Mouse (Mus musculus): ENCODE data around the gene Tsga13. TPM values are rescaled to one million over a fixed set of nuclear protein-coding genes. Genes with fewer than 3 reads are reported as not detected.

Gene Tsga13
- polyA plus RNA-seq, 1 experiment from 2014 or later, result 0.22 TPM

- ATAC-seq (ENCODE audit: low FRiP score, low TSS enrichment) (no peak), DNase-seq (ENCODE audit: low spot score) (no peak)
- Histone ChIP-seq H3K36me3 (ENCODE audit: control insufficient read depth, insufficient read depth, low read length) (peaks cover 12% of the 10 kb centered on the region; the same call in 1 of the 2 replicates), H3K4me1 (replicated peaks; ENCODE audit: control insufficient read depth, insufficient read depth) (no peaks in the 10 kb centered on the region), H3K4me2 (replicated peaks; ENCODE audit: low read depth) (no peak overlapping the region), H3K27ac (replicated peaks) (no peak overlapping the region), H3K9ac (ENCODE audit: low read length) (no peak overlapping the region), H3K9me3 (ENCODE audit: control insufficient read depth, low read length) (no peaks in the 10 kb centered on the region), H3K4me3 (ENCODE audit: low read depth, low read length) (no peak overlapping the region), H3K27me3 (ENCODE audit: control insufficient read depth, insufficient read depth, low read length) (no peaks in the 10 kb centered on the region)
- 69% methylated on average over 4 of the region's 4 CpGs for WGBS
- TF ChIP-seq CTCF (IDR thresholded peaks at IDR 0.05; ENCODE audit: low read depth) (no peak), EP300 (optimal IDR thresholded peaks at IDR 0.05) (no peak)
Observed at GRCm38 (mm10) chr6:30883491-30883890, 31.9 kb downstream of the Tsga13 start.

- no peak for TF ChIP-seq CTCF (IDR thresholded peaks at IDR 0.05; ENCODE audit: low read depth)
- no peak for TF ChIP-seq EP300 (optimal IDR thresholded peaks at IDR 0.05)
- Histone ChIP-seq H3K27ac (replicated peaks) (no peak overlapping the region), H3K4me1 (replicated peaks; ENCODE audit: control insufficient read depth, insufficient read depth) (no peaks in the 10 kb centered on the region)
Observed at GRCm38 (mm10) chr6:30876661-30877060, 38.7 kb downstream of the Tsga13 start.

GRCm38 (mm10) chr6:30866501-30866900 lies 48.9 kb downstream of the Tsga13 start:
- Histone ChIP-seq H3K4me3 (ENCODE audit: low read depth, low read length) (no peak overlapping the region), H3K36me3 (ENCODE audit: control insufficient read depth, insufficient read depth, low read length) (no peaks in the 10 kb centered on the region), H3K4me1 (replicated peaks; ENCODE audit: control insufficient read depth, insufficient read depth) (no peaks in the 10 kb centered on the region), H3K4me2 (replicated peaks; ENCODE audit: low read depth) (no peak overlapping the region), H3K9ac (ENCODE audit: low read length) (no peak overlapping the region), H3K9me3 (ENCODE audit: control insufficient read depth, low read length) (no peaks in the 10 kb centered on the region), H3K27me3 (ENCODE audit: control insufficient read depth, insufficient read depth, low read length) (no peaks in the 10 kb centered on the region), H3K27ac (replicated peaks) (no peak overlapping the region)
- whole genome bisulfite sequencing, result 100% methylated on average over 1 of the region's 1 CpGs
- TF ChIP-seq CTCF (IDR thresholded peaks at IDR 0.05; ENCODE audit: low read depth) (no peak), EP300 (optimal IDR thresholded peaks at IDR 0.05) (no peak)
- DNase-seq (ENCODE audit: low spot score), result no peak
- no peak for ATAC-seq (ENCODE audit: low FRiP score, low TSS enrichment)

More at GRCm38 (mm10) chr6:30876661-30877060, 38.7 kb downstream of the Tsga13 start:
- Histone ChIP-seq H3K27me3 (ENCODE audit: control insufficient read depth, insufficient read depth, low read length) (no peaks in the 10 kb centered on the region), H3K4me3 (ENCODE audit: low read depth, low read length) (no peak overlapping the region), H3K36me3 (ENCODE audit: control insufficient read depth, insufficient read depth, low read length) (no peaks in the 10 kb centered on the region), H3K4me2 (replicated peaks; ENCODE audit: low read depth) (no peak overlapping the region), H3K9ac (ENCODE audit: low read length) (no peak overlapping the region), H3K9me3 (ENCODE audit: control insufficient read depth, low read length) (no peaks in the 10 kb centered on the region)
- ATAC-seq (ENCODE audit: low FRiP score, low TSS enrichment) (no peak), DNase-seq (ENCODE audit: low spot score) (no peak)

GRCm38 (mm10) chr6:30865031-30865678 lies 50.2 kb downstream of the Tsga13 start:
- 57% methylated on average over 3 of the region's 3 CpGs for WGBS
- DNase-seq (ENCODE audit: low spot score) (no peak), ATAC-seq (ENCODE audit: low FRiP score, low TSS enrichment) (no peak)
- H3K9ac ChIP-seq (ENCODE audit: low read length), result no peak overlapping the region
- H3K27me3 ChIP-seq (ENCODE audit: control insufficient read depth, insufficient read depth, low read length), result no peaks in the 10 kb centered on the region
- H3K9me3 ChIP-seq (ENCODE audit: control insufficient read depth, low read length), result no peaks in the 10 kb centered on the region
- no peaks in the 10 kb centered on the region for H3K4me1 ChIP-seq (replicated peaks; ENCODE audit: control insufficient read depth, insufficient read depth)
- H3K27ac ChIP-seq (replicated peaks), result no peak overlapping the region
- H3K4me3 ChIP-seq (ENCODE audit: low read depth, low read length), result no peak overlapping the region
- no peak overlapping the region for H3K4me2 ChIP-seq (replicated peaks; ENCODE audit: low read depth)
- TF ChIP-seq CTCF (IDR thresholded peaks at IDR 0.05; ENCODE audit: low read depth) (no peak), EP300 (optimal IDR thresholded peaks at IDR 0.05) (no peak)
- no peaks in the 10 kb centered on the region for H3K36me3 ChIP-seq (ENCODE audit: control insufficient read depth, insufficient read depth, low read length)

- ATAC-seq (ENCODE audit: low FRiP score, low TSS enrichment) (no peak), DNase-seq (ENCODE audit: low spot score) (no peak)
- Histone ChIP-seq H3K4me1 (replicated peaks; ENCODE audit: control insufficient read depth, insufficient read depth) (no peaks in the 10 kb centered on the region), H3K9me3 (ENCODE audit: control insufficient read depth, low read length) (no peaks in the 10 kb centered on the region), H3K27me3 (ENCODE audit: control insufficient read depth, insufficient read depth, low read length) (no peaks in the 10 kb centered on the region), H3K9ac (ENCODE audit: low read length) (no peak overlapping the region), H3K4me2 (replicated peaks; ENCODE audit: low read depth) (no peak overlapping the region), H3K4me3 (ENCODE audit: low read depth, low read length) (no peak overlapping the region), H3K27ac (replicated peaks) (no peak overlapping the region), H3K36me3 (ENCODE audit: control insufficient read depth, insufficient read depth, low read length) (0 out of 2 replicates have a peak, but pooled peaks cover 2% of the 10 kb centered on the region)
- TF ChIP-seq EP300 (optimal IDR thresholded peaks at IDR 0.05), result no peak
- no peak for TF ChIP-seq CTCF (IDR thresholded peaks at IDR 0.05; ENCODE audit: low read depth)
- 94% methylated on average over 7 of the region's 7 CpGs for WGBS
Observed at GRCm38 (mm10) chr6:30855956-30856355, 59.4 kb downstream of the Tsga13 start.

- WGBS, result 70% methylated on average over 2 of the region's 2 CpGs
- no peaks in the 10 kb centered on the region for H3K9me3 ChIP-seq (ENCODE audit: control insufficient read depth, low read length)
- no peaks in the 10 kb centered on the region for H3K4me1 ChIP-seq (replicated peaks; ENCODE audit: control insufficient read depth, insufficient read depth)
- no peak for TF ChIP-seq CTCF (IDR thresholded peaks at IDR 0.05; ENCODE audit: low read depth)
- no peak for TF ChIP-seq EP300 (optimal IDR thresholded peaks at IDR 0.05)
- H3K4me2 ChIP-seq (replicated peaks; ENCODE audit: low read depth), result no peak overlapping the region
- H3K36me3 ChIP-seq (ENCODE audit: control insufficient read depth, insufficient read depth, low read length), result 0 out of 2 replicates have a peak, but pooled peaks cover 2% of the 10 kb centered on the region
- ATAC-seq (ENCODE audit: low FRiP score, low TSS enrichment) (peak; percentile 86), DNase-seq (ENCODE audit: low spot score) (no peak)
- no peak overlapping the region for H3K27ac ChIP-seq (replicated peaks)
- no peaks in the 10 kb centered on the region for H3K27me3 ChIP-seq (ENCODE audit: control insufficient read depth, insufficient read depth, low read length)
- H3K9ac ChIP-seq (ENCODE audit: low read length), result no peak overlapping the region
- no peak overlapping the region for H3K4me3 ChIP-seq (ENCODE audit: low read depth, low read length)
Observed at GRCm38 (mm10) chr6:30855205-30855604, 60.2 kb downstream of the Tsga13 start.
